Mouse (Mus musculus): ENCODE measurements around the gene Efna5. TPM values are rescaled to one million over a fixed set of nuclear protein-coding genes. Genes with fewer than 3 reads are reported as not detected.

Gene Efna5
- total RNA-seq, 2 experiments from 2014 or later = 32.9 to 40.6 TPM

DNA sequence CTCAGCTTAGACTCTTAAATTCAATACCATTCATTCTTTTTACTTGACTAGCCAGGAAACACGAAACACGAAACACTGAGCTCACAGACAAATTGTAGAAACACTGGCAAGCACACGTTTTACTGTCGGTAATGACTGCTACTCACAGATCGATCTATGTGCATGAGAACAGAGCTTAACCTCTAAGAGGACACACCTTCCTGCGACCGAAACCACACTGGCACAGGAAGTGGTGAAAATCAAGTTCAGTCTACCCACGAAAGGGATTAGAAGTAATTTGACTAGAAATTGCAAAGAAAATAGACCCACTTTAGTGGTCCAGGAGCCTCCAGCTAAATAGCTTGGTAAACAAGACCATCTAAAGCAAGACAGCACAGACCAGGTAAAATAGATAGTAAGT is 23.8 kb downstream of the Efna5 start:
- DNase-seq (ENCODE audit: low spot score in 2 of 2) = no peak

DNA sequence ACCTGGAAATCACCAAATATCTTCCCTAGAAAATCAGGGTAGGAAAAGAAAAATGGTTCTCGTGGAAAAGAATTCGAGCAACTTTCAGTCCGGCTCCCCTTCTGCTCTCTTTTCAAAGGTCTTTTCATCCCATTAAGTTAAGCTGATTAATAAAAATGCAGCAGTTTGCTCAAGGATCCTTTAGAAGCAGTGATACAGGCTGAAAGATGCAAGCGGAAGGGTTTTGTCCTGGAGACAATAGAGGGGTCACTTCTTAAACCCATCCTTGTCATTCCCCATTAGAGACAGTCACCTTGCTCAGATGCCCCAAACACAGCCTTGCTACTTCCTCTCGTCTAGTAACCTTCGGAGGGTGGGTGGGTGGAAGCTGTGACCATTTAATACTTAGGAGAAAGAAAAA is 27.4 kb downstream of the Efna5 start:
- DNase-seq (ENCODE audit: low spot score in 2 of 2) = no peak

DNA sequence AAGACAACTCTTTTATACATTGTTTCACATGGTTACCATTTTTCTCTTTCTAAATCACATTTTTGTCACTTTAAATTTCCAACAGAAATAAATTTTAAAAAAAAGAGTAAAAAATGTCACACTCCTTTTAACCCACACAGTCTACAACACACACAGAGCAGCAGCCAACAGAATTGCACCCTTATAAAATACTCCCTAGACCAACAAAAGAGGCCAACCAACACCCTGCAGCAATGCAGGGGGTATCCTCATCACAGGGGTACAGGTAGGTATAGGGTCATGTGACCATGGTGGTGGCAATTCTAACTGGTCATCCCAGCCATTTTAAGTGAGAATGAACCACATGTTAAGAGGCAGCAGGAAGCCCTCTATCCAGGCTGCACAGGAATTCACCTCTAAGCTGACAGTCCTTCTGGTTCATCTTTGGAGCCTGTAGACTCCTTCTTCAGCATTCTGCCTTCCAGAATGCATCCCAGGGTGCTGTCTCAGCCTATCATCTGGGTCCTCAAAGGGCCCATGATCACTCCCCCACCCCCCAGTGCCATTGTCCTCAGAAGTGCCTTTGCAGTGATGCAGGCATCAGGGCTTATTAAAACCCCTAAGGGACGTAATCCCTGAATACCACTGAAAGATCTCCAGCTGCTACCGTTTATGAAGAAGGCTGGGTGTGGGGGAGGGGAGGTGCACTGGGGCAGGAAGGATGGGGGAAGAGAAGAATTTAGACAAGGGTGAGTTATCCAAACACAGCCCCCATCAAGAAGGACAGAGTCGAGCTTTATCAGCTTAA is 28.1 kb downstream of the Efna5 start:
- no peak for DNase-seq (ENCODE audit: low spot score in 2 of 2)

DNA sequence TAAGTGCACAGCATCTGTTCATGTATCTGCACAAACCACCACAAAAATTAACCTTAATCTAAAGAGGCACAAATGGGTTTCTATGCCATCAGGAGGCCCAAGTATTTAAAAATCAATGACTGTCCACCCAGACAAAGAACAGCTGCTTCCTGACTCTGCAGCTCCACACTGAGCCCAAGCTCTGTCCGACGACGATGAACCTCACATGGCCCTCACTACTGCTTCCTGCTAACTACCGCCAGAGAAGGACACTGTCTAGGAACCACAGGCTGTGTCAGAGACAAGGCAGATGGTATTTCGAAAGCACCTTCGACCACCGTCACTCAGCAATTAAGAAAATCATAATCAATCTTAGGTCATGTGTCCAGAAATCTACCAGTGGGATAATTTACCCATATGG is 29.8 kb downstream of the Efna5 start:
- no peak for DNase-seq (ENCODE audit: low spot score in 2 of 2)

DNA sequence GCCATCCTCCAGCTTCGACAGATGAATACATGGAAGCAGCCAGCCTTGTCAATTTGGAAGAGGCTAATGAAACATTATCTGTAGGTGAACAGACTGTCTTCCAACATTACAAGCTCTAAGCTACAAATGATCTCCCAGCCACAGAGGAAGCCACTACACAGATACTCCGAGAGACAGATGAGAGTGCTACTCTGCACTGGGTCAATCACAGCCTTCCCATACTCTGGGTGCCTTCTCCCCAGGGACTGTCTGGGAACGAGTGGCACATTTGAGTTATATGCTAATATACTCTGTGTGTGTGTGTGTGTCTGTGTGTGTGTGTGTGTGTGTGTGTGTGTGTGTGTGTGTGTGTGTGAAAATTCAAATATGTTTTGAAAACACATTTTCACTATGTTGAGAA is 30.5 kb downstream of the Efna5 start:
- DNase-seq (ENCODE audit: low spot score in 2 of 2) = no peak

DNA sequence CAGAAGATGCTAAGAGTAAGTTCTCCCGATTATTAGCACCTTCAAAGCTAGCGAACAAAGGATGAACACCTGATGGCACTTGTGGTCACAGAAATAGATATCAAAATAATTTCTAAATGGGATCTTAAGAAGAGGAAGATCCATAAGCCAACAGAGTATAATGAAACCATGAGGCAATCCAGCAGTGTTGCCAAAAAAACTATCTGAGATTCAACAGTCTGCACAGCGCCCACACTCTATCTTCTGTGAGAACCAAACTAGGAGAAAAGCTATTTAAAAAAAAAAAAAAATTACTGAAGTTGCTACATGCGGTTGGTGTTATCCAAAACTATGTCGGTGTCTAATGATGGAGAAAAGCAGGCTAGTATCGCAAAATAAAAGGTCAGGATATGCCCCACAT is 31.4 kb downstream of the Efna5 start:
- DNase-seq (ENCODE audit: low spot score in 2 of 2) = no peak

DNA sequence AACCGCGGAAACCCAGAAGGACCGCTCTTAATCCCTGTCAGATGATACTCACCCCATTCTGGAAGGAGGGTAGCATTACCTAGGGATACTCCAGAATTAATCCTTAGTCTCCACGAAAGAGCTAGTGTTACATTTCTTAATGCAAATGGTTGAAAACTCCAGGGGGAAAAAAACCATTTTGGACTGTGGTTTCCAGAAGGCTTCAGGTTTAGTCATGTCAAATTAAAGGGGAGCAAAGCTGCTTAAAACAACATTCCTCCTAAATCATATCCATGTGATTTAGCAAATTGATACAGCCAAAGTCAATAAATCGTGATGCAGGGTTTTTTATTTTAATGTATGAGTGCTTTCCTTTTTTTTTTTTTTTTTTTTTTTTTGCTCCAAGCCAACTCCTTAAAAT is 35.5 kb downstream of the Efna5 start:
- DNase-seq (ENCODE audit: low spot score in 2 of 2) = no peak

DNA sequence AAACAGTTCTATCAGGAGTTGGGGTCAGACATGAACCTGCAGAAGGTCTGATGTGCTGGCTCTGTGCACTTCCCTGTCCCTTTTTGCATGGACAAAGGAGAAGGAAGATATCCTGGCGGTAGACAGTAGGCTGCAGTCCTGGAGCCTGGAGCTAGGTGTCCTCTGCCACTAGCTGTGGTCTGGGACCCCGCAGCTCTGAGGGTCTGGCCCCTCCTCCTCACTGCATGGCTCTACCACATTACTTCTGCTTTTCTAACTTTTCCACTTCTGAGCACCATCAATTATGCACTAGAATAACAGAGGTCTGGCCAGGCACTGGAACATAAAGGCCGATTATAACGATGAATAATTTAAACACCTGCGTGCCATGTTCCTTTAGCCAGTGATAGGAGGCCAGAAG is 36.8 kb downstream of the Efna5 start:
- no peak for DNase-seq (ENCODE audit: low spot score in 2 of 2)

DNA sequence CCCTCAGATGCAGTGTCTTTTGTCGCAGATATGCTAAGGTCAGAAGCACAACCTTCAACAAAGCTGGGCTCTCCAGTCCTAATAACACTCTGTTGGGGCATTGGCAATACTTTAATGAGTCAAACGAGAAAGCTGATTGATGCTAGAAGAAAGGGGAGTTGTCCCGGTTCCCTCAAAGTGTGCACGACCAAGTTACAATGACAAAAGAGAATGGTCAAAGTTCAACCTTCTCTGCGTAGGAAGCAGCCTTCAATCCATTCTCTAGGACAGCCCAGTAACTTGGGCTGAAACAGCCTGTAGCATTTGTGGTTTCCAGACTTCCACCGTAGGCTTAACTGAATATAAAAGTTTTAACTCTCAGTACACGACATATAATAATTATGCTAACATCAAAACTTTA is 43.8 kb downstream of the Efna5 start:
- DNase-seq (ENCODE audit: low spot score in 2 of 2) = no peak

DNA sequence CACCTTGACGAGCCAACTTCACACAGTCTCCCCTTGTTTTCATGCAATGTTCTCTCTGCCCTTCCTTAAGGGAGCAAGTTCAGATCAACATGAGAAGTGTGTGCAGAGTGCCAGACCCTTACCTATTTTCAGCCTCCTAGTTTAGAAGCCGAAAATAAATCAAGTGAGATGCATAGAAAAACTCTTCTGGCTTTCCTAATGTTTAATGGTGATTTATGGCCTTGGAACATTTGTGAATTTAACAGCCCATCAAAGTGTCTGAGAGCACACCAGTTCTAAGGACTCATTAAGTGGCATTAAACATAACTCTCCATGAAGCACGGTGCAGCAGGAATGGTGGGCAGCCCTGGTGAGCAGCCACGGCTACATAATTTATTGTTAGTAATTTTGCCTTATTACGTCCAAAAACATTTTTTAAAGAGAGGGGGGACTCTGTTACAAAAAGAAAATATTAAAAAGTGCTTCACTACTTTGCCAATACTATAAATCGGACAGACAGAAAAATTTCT is 44.5 kb downstream of the Efna5 start:
- no peak for DNase-seq (ENCODE audit: low spot score in 2 of 2)

DNA sequence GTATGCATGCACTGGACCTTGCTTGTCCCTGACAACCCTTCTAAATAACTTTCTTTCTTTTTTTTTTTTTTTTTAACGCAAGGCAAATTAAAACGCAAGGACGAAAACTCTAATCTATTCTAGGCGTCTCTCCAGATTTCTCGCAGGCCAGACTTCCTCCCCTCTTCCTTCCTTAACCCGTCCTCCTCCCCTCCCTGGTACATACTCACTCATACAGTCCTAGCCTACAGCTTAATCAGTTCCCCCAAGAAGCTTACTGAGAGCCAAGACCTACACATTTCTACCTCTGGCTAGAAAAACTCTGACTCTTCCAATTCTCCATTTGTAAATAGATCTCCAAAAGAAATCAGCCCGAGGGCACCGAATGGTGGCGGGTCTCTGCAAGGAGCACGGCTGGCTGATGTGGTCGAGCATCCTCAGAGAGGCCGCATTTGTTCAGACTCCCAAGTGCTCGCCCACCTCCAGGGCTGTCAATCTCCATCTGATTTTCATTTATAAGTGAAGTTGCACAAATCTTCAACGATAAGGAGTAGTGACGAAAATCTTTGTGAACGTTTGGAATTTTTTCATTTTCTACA is 48.5 kb downstream of the Efna5 start:
- DNase-seq (ENCODE audit: low spot score in 2 of 2) = no peak

DNA sequence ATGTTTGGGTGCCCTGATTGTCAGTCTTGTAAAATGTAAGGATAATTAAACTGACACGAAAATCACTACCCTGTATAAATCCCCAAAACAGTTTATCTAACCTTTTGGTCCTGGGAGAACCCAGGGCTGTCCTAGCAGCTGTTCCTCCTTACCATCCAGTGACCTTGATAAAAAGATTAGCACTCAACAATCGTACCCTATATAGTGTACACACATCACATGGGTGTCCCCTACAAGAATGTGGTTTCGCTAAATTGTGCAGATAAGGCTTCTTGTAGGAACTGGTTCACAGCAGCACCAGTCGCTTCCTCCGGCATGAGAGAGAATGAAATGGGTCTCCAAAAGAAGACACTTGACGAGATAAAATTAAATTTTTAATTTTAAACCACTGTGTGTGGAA is 53.6 kb downstream of the Efna5 start:
- no peak for DNase-seq (ENCODE audit: low spot score in 2 of 2)

DNA sequence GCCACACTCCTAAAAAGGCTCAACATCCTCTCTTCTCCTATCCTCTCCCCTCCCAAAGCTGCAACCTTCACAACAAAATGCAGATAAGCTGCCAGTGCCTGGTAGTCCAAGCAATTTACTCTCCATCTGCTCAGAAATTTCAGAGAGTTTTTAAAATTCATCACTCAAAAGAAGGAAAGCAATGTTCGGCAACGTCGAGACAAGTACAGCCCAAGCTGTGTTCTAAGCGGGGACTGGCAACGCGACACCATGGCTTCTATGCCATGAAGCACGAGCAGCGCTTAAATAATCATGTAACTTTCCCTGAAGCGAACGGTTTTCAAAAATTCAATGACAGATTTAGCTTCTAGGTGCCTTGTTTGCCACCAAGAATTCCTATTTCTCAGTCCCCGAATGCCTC is 59.9 kb downstream of the Efna5 start:
- no peak for DNase-seq (ENCODE audit: low spot score in 2 of 2)

DNA sequence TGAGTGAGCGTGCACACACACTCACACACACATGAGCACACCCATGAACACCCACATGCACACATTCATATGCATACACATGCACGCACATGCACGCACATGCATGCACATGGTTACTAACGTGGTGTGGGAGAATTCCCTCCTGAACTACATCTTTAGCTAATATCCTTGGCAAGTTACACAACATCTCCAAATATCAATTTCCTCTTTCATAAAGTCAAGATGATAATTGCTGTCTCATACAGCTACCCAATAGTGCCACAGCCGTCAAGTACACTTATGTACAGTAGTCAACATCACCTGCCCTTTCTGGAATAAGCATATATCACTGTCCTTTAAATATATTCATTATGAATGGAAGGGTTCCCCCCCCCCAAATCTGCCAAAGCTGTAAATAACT is 61.2 kb downstream of the Efna5 start:
- no peak for DNase-seq (ENCODE audit: low spot score in 2 of 2)

DNA sequence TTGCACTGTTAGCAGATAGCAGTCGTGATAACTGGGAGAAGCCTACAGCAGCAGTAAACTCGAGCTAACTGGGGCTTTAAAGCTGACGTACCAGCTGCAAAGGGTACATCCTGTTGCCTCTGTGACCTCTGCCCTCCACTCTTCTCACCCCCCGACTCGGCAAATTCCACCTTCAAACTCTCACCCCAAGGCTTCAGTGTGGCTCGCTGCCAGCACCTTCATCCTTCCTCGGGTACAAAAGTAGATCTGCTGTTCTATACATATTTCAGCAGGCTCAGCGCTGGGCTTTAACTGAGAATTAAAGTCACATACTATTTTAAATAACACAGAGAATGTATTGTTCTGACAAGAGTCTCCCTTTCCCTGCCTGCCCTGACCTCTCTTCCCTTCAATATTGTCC is 62.3 kb downstream of the Efna5 start:
- DNase-seq (ENCODE audit: low spot score in 2 of 2) = no peak

DNA sequence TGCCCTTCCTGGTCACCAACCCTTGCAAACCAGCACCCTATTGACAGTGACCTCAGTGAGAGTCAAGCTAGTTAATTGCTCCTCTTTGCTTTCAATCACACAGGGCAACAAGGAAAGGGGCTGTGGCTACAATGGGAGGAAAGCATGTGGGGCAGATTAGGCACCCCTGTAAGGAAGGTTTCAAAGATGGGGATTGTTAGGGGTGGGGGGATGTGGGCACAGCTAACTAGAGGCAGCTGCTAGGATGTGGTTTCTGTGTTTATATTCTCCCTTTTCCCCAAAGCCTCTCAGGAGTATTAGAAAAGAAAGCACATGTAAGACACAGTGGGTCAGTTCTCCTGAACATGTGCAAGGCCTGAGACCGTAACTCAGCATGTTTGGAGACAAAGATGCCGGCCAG is 62.8 kb downstream of the Efna5 start:
- DNase-seq (ENCODE audit: low spot score in 2 of 2) = no peak

DNA sequence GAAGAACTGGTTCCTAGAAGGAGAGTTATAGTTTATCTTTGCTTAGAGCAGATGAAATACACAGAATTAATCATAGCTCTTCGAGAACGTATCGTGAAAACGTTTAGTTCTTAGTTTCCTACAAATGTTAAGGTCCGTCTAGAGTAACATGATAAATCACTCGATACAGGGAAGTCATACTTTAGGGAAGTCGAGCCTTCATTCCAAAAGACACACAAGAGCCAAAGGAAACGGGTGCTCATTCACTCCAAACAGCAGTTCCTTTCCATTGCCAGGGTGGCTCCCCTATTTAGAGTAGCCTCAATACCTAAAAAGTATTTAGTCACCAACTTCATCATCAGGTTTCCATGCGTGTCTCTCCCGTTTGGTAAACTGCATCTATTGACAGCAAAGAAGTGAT is 64.2 kb downstream of the Efna5 start:
- no peak for DNase-seq (ENCODE audit: low spot score in 2 of 2)

DNA sequence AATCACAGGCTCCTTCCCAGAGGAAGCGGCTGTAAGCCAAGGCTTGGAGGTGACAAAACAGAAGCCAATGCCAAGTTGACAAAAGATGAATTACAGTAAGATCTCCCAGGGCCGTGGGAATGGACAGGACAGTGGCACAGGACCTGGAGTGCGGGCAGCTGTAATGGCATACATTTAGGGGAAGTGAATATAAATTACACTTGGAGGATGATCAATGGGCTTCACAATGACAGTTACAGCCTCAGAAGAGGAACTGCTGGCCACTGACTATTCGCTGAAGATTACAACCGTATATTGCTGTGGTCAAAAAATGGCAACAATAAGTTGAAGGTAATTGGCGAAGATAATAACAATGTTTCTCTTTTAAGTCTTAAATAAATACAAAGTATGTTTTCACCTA is 67.7 kb downstream of the Efna5 start:
- DNase-seq (ENCODE audit: low spot score in 2 of 2) = no peak

DNA sequence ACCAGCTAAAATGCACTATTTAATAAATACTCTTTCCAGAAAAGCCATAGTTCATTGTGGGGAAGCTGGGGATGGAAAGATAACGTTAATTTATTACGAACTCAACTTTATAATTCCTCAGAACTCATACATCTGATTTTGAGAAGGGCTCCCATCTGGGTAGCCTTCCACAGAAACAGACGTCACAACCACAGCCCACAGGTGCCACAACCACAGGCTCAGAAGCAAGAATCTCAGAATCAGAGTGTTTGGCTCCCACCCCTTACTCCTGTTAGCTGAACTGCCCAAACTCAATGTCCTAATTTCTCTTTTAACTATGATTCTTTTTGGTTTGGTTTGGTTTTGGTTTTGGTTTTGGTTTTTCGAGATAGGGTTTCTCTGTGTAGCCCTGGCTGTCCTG is 73.2 kb downstream of the Efna5 start:
- DNase-seq (ENCODE audit: low spot score in 2 of 2) = no peak

DNA sequence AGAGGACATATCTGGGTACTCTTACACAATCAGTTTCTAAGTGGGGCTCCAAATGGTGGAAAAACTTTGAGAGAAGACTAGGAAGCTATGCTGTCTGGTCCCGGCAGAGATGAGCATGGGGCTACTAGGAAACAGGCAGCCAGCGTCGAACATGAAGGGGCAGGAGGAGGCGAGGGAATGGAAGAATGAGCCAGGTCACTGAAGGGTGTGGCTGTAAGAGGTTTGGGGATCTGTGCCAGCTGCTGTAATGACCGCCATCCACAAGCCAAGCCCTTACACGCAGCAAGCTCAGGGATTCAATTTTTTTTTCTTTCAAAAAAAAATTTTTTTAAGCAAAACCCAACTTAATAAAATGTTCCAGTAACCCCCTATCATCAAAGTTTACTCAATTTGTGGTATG is 74.5 kb downstream of the Efna5 start:
- no peak for DNase-seq (ENCODE audit: low spot score in 2 of 2)

DNA sequence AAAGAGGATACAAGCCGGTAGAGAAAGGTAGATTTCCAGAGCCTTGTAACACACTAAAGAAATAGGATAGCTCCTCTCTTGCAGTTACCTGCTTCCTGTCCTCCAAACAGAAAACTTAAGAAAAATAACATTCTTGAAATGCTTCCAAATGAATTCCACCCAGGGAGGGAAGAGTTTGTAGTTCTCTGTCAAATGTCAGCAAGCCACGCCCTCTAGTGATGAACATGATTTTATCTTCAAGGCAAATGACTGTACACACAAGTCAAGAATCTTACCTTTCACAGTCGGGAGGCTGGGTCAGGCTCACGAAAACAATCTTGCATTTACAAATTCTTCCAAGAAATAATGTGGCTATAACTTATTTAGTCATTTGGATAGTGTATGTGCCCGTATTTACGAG is 78.4 kb downstream of the Efna5 start:
- DNase-seq (ENCODE audit: low spot score in 2 of 2) = no peak

DNA sequence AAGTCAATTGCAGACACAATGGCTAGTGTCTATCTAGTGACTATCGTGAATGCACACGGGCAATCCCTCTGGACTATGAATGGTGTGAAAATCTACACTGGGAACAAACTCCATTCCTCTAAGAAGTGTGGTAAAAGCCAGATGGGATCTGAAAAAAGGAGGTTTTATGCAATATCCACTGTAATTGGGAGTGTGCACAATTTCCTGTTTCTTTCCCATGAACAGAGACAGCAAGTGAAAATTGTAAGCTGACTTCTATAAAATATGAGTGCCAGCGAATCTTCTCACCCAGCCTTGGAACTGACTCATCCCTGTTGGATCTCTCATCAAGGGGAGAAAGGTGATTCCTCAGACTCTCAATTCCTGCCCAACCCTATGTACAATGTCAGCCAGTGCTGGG is 83.8 kb downstream of the Efna5 start:
- DNase-seq (ENCODE audit: low spot score in 2 of 2) = no peak
